Mouse (Mus musculus) hindlimb bud, embryonic 11.5 days (tissue): ENCODE results near the gene Tnfsfm13.
"Not testable (repeated sequence)": the region's sequence is repeated elsewhere in the genome, so short reads cannot be mapped to it uniquely, and the experiment has no call there.

Experiments
- DNase-seq: peaks from one replicate; pipeline ENCODE4 v3.0.0-alpha.2; 2012; ENCODE audit warnings: low read depth, low spot score; ENCODE audit errors: extremely low spot score

Tnfsfm13 gene

GRCm38 (mm10) chr11:69706775-69707479, 11.0 kb upstream of the Tnfsfm13 start:
- no peak for DNase-seq

DNA sequence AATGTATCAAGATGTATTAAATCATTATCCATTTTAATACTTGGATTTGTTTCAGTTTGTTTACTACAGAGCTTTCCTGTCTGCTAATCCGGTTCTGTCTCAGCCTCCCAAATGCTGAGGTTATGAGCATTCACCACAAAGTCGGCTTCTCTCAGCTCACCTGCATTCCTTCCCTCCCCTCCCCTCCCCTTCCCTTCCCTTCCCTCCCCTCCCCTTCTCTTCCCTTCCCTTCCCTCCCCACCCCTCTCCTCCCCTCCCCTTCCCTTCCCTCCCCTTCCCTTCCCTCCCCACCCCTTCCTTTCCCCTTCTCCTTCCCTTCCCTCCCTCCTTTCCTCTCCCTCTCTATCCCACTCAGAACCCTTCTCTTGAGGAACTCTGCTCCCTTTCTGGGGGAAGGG, 8.7 kb upstream of the Tnfsfm13 start:
- DNase-seq: no peak

DNA sequence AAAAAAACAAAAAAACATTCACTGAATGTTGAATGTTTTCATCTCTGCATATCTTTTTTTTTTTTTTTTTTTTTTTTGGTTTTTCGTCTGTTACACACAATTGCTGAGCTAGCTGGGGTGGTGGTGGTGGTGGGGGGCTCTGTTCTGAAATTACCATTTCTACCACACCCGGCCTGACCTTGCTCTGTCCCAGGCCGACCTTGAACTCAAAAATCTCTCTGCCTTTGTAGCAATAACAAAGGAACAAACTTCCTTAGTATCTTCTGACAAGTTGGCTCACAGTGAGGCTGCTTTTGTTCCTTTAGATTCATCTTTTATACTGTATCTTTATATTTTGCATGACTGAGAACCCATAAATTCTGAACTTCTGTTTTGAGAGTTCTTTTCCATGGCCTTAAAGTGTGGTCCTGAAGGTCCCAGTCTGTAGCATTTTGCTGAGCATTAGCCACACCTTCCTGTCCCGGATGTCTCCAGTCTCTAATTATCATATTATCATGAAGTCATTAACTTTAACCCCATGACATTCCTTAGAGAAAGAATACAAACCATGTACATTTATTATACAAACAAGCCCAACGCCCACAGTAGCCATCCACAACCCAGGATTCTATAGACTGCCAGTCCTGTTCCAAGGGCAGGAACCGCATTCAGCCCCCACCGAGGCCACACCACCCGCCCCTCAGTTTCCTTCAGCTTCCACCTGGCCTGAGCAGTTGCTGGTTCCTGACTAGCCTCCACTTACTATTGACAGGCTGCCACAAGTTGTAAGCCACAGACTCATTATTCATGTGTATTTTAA, 8.1 kb upstream of the Tnfsfm13 start:
- no peak for DNase-seq

GRCm38 (mm10) chr11:69703381-69703780, 7.5 kb upstream of the Tnfsfm13 start:
- DNase-seq: not testable (repeated sequence)

GRCm38 (mm10) chr11:69702886-69703285, 7.0 kb upstream of the Tnfsfm13 start:
- DNase-seq: not testable (repeated sequence)

DNA sequence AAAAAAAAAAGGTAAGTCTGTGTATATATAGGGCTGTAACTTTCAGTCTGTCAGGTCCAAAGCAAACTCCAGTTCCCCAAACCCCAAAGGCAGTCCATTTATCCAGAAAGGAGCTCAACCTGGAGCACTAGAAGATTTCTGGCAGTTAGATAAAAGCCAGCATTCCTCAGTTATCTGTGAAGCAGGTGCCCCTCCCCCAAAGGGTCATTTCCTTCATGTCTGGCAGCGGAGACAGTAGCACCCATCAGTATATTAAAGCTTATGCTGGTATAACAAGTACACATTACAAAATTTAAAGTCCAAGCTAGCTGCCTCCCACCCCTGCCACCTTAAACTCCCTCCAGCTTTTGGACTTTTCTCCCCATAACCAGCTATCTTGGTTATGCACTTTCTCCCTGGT, 3.7 kb upstream of the Tnfsfm13 start:
- DNase-seq: no peak

GRCm38 (mm10) chr11:69698574-69698973, 2.7 kb upstream of the Tnfsfm13 start:
- no peak for DNase-seq

DNA sequence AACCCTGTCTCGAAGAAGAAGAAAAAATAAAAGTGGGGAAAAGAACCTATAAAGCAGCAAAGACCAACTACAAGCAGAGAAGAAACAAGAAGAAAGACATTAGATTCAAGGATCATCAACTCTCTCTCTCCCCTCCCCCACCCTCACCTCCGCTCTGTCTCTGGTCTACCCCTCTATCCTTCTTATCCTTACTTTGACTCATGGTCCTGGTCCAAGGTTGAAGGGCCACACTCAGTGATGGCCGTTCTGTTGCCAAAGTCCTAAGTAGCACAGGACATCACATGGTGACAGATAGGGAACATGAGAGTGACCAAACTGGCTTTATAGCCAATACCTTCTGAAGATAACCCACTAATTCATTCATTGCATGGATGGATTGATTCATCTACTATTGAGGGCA, 1.5 kb upstream of the Tnfsfm13 start:
- no peak for DNase-seq

DNA sequence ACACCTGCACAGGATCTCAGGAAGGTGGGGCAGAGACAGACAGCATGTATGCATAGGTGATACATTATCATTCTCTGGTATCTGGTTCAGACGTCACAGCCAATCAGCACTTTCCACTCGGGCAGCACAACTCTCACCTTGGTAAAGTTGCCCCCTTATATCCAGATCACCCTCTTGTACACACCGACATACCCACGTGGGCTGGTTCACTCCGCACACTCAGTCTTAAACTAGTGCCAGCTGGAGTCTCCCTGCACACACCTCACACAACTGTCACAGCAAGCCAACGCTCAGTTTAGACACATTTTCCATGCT, 895 bp downstream of the Tnfsfm13 start:
- DNase-seq: no peak

DNA sequence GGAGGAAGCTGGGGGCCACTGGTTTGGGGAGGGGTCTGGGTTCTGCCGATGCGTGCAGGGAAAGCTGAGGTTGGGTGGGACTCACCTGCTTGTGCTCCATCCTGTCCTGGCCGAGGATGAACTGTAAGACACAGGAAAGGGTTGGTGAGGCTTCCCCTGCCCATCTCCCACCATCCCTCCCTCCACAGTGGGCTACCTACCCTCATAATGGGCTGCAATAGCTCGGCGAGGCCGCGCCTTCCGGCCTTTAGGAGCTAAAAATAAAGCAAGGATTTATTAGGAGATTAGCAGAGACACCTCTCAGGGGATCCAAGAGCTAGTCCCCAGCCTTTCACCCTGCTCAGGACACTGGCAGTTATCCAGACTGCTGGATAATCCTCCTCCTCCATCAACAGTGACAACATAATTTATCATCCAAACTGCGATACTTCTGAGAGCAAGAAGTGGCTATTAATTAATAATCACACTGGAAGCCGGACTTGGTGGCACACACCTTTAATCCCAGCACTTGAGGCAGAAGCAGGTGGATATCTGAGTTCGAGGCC, 2.4 kb downstream of the Tnfsfm13 start:
- no peak for DNase-seq

- no peak for DNase-seq
Measured at GRCm38 (mm10) chr11:69692863-69693262, 3.0 kb downstream of the Tnfsfm13 start.

DNA sequence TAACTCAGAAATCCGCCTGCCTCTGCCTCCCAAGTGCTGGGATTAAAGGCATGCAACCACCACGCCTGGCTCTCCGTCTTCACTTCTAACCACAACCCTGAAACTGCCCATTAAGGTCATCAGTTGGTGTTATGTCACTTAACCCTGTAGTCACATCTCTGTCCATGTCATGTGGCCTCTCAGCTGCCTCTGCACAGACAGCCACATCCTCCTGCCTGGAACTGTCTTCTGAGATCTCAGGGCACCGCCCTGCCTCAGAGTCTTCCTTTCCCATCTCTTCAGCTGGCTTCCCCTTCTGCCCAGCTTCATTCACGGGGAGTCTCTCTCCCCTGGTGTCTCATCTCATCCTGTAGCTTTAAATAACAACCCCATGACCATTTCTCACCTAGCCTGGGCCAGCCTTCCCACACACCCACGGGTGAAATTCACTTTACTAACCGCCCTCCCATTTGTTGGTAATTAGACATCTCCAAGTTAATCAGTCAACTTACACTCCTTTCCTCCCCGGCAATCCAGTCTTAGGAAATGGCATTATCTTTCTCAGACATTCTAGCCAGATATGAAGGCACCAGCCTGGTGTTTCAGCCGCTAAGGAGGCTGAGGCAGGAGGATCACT, 3.6 kb downstream of the Tnfsfm13 start:
- no peak for DNase-seq

DNA sequence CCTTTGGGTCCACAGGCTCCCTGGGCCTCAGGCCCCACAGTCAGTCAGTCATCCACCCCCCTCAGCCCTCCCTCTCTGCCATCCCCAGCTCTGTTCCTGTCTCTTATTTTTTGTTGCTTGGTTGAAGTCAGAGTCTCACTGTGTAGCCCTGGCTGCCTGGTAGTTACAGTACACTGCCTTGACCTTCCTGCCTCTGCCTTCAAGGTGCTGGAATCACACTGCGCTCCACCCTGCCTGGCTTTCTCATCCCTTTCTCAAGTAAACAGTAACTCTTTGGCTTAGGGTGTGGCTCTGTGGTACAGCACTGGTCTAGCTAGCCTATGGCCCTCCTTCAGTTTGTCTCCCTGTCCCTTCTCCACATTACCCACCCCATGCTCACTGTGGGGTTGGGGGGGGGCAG, 6.0 kb downstream of the Tnfsfm13 start:
- DNase-seq: no peak

DNA sequence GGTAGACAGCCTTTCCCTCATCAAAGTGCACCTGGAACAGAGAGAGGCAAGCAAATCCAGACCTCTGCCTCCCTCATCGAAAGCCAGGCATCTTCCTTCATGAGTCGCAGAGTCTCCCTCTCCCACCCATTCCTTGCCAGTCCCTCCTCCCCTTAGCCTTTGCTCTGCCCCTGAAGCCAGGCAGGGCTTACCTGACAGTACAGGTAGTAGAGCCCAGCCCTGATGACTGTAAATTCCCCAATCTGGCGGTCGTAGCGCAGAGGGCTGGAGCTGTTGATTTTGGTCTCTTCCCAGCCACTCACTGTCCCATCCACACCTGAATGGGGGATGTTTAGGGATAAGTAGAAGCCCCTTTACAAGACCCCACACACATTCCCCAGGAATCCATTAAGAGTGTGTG, 8.8 kb downstream of the Tnfsfm13 start:
- DNase-seq: no peak

GRCm38 (mm10) chr11:69686377-69686776, 9.5 kb downstream of the Tnfsfm13 start:
- no peak for DNase-seq

DNA sequence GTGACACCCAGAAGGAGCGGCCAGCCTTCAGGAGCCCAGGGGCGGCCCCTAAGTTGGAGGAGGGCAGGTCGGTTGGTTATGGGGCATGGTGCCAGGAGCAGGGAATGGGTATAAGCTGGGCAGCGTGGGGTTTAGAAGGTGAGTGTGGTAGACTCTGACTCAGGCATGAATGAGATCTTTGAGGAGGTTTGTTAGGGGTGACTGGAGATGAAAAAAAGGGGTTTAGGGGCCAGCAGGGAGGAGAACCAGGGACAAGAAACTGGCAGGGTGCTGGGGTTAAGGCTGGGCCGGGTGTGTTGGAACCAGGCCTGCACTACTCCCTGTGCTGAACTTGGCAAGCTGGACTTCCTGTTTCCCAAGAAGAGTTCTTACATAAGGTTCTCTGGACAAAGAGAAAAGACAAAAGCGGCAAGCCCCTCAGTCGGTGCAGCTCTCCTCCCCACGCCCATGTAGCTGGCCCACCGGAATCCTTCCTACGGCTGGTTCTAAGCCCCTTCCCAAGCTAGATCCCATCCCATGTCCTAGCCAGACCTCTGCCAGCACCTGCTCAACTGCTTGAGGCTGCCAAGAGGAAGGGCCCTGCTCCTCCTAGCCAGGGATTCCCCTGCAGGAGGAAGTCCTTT, 10.3 kb downstream of the Tnfsfm13 start, which contains the start of gene Tnfsf13:
Gene Tnfsf13, minus strand, starts transcription at position 259 of the 623 bp plus-strand sequence.
- no peak for DNase-seq

DNA sequence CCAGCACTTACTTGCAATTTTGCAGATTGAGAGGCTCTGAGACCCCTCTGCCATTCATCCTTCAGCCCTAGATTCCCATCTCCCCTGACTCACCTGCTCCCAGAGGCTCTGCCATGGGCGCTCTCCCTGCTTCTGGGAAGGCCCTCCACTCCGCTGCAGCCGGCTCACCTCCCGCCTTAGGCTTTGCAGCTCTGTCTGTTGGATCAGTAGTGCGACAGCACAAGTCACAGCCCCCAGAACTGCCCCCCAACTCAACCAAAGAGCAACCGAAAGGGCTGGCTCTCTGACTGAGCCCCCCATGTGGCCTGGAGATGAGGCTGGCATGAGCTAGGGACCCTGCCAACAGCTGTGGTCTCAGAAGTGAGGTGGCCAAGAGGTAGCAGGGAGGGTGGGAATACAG, 11.0 kb downstream of the Tnfsfm13 start:
- no peak for DNase-seq

DNA sequence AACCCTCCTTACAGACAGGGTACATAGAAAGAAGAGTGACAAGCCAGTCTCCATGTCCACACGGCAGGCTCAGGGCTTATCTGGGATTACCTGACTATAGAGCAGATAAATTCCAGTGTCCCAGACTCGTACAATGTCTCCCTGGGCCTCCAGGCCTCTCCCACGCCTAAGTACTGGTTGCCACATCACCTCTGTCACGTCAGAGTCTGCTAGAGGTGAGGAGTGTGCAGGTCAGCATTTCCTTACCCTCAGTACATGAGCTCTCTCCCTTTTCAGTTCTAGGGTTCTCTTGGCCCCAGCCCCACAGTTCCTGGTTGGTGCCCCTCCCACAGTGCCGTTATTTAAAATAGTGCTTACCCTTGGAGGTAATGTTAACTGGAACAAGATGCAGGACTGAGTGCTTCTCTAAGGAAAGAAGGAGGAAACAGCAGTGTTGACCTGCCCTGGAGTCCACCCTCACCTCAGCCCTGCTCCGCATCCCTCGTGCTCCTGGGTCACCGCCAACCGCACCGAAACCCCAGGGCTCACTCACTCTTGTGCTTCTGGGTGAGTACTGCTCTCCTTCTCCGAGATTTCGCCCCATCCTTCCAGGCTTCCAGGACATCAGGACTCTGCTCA, 11.7 kb downstream of the Tnfsfm13 start:
- no peak for DNase-seq

DNA sequence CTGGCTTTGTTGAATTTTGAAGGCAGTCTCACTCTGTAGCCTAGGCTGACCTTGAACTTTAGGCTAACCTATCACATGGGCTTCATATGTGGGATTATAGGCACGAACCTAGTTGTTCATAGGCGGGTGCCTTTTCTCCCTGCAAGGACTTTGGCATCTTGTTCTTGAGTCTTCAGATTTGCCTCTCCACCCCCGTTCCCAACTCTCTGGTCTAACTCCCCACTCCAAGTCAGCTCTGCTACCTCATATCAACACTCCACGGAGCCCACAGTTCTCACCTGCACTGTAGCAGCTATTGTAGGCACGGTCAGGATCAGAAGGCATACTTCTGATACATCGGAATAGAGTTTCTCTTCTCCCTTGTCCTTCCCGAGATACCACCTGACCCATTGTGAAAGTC, 12.3 kb downstream of the Tnfsfm13 start:
- no peak for DNase-seq

DNA sequence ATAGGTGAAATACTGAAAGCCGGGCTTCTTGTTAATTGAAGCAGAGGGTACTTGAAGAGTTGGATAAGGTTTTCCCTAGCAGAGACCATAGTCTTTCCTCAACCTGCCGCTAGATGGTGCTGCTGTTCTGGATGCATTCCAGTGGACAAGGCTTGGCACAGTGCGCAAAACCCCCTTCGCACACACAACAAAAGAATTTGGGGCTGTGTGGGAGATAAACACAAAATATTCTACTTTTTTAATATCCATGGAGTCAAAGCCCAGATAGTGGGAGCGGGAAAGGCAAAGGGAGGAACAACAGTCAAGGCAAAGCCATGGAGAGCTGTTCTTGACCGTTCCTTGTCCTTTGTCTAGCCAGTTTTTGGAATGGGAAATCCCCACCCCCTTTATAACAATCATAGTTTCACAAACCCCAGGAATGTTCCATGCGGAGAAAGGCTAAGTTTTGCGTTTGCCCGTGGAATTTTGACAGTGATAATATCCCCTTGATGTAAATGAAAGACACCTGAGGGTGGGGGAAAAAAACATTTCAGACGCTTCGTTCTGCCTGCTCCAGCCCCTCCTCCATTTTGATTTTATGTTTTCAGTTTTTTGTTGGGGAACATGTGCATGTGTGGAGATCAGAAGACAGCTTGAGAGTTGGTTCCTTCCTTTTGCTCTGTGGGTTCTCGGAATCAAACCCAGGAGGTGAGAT, 12.9 kb downstream of the Tnfsfm13 start:
- DNase-seq: peak; percentile 99
